Mouse (Mus musculus) small intestine, adult 2 months (tissue): ENCODE measurements around the gene Tpsb2.

Source experiments
- CTCF ChIP-seq: fragments of 200-500 bp; IDR thresholded peaks from 2 replicates; pipeline ENCODE4 v1.5.1; 2012; ENCODE audit warnings: low read depth, mild to moderate bottlenecking, control low read depth, inconsistent platforms, low read length, moderate library complexity, mixed read lengths; ENCODE audit not compliant: insufficient replicate concordance, insufficient read length; ENCODE audit errors: extremely low read depth
- POLR2A ChIP-seq: fragments of 200-500 bp; IDR thresholded peaks from 2 replicates; pipeline ENCODE4 v1.6.1; 2012; ENCODE audit warnings: low read depth, mild to moderate bottlenecking, control low read depth, inconsistent platforms, low read length, moderate library complexity

GRCm38 (mm10) chr17:25407352-25407751 lies 41.2 kb downstream of the Tpsb2 start:
- TF ChIP-seq CTCF (no peak), POLR2A (no peak)
